Mouse (Mus musculus): Measurements from ENCODE around the gene Ocln.

DNA sequence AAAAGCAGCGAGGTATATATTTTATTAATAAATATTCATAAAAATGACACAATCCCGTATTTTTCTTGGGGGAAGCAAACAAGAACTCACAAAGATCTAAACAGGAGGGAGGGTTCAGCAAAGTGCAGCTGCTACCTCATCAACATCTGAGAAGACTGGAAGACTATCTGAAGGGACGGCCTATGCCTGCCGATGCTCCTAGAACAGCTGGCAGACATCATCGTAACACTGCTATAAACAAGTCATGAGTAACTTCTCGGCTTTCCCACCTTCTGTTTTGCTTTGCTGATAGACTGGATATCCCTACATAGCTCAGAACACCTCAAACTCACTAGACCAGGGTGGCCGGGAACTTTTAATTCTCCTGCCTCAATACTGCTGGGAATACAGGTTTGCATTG, 68.9 kb downstream of the Ocln start:
- TF ChIP-seq GATA1 (IDR thresholded peaks at IDR 0.05; ENCODE audit: low read length) (no peak), TAL1 (IDR thresholded peaks at IDR 0.05; ENCODE audit: low read length) (no peak)

Data from erythroblast, embryonic 14.5 days (primary cell).